Mouse (Mus musculus) ES-E14 (cell line): ENCODE data around the gene Lin28b.

Source experiments
- CHD2 ChIP-seq: IDR thresholded peaks from 2 replicates; pipeline ENCODE4 v1.6.1; 2014; ENCODE audit warnings: mild to moderate bottlenecking, low read depth, low read length, inconsistent platforms
- HCFC1 ChIP-seq: IDR thresholded peaks from 2 replicates; pipeline ENCODE4 v1.6.1; 2012; ENCODE audit warnings: low read length, inconsistent platforms, borderline replicate concordance; ENCODE audit not compliant: insufficient read depth
- MAFK ChIP-seq: IDR thresholded peaks from 2 replicates; pipeline ENCODE4 v1.6.1; 2014; ENCODE audit warnings: mild to moderate bottlenecking, low read depth, low read length, inconsistent platforms; ENCODE audit not compliant: insufficient read depth
- ZC3H11A ChIP-seq: IDR thresholded peaks from 2 replicates; pipeline ENCODE4 v1.6.1; 2012; ENCODE audit warnings: low read depth, mild to moderate bottlenecking, inconsistent platforms, low read length, borderline replicate concordance
- ZNF384 ChIP-seq: IDR thresholded peaks from 2 replicates; pipeline ENCODE4 v1.6.1; 2012; ENCODE audit warnings: low read depth, low read length, inconsistent platforms

DNA sequence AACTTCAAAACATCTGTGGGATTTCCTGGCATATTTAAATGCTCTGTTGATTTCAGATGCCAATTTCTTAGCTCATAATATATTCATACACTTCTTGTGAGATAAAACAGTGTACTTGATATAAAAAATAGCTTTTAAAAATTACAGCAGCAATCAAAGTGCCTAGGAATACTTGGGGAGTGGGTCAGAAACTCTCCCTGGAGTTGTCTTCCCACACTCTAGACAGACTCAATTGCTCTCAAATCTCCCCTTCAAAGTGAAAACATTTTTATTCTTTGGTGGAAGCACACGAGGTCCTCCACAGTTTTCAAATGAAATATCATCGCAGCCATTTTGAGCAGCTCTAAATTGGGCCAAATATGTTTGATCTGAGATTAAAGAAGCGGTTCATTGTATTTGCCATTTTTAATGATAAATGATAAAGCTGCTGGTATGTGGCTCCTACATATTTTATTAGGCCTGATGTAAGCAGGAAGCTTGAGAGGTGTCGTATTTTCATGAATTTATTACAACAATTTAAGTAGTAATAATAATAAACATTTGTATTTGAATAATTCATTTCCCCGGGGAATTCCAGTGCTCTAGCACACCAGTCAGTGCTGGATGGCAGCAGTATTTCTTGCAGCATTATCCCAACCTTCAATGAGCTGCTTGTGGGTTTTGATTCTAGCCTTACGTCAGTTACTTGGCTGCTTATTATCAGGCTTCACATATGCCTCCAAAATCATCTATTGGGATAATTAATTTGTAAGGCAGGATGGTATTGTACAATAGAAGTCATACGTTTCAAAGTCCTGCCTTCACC, 157.8 kb downstream of the Lin28b start:
- no peak for TF ChIP-seq CHD2
- no peak for TF ChIP-seq MAFK
- TF ChIP-seq ZC3H11A: no peak
- TF ChIP-seq HCFC1: no peak
- no peak for TF ChIP-seq ZNF384
